Mouse (Mus musculus) R1 (cell line): ENCODE data around the gene Kctd11.

ENCODE experiments used
- DNase-seq: peaks from one replicate; pipeline ENCODE4 v3.0.0-alpha.2; 2018; ENCODE audit warnings: low read depth, low spot score

The Kctd11 gene

GRCm38 (mm10) chr11:69912716-69913530, 31.7 kb upstream of the Kctd11 start:
- peak; percentile 27 for DNase-seq

GRCm38 (mm10) chr11:69911701-69912100, 30.5 kb upstream of the Kctd11 start:
- DNase-seq = no peak

GRCm38 (mm10) chr11:69910781-69911560, 29.8 kb upstream of the Kctd11 start:
- no peak for DNase-seq

GRCm38 (mm10) chr11:69910177-69910576, 29.0 kb upstream of the Kctd11 start:
- no peak for DNase-seq

GRCm38 (mm10) chr11:69909174-69909573, 28.0 kb upstream of the Kctd11 start:
- no peak for DNase-seq

- no peak for DNase-seq
Measured at GRCm38 (mm10) chr11:69908645-69909044, 27.4 kb upstream of the Kctd11 start.

GRCm38 (mm10) chr11:69904311-69904710, 23.1 kb upstream of the Kctd11 start:
- no peak for DNase-seq

- no peak for DNase-seq
Measured at GRCm38 (mm10) chr11:69902972-69903371, 21.8 kb upstream of the Kctd11 start.

- DNase-seq = no peak
Measured at GRCm38 (mm10) chr11:69901993-69902392, 20.8 kb upstream of the Kctd11 start.

- peak; percentile 99 for DNase-seq
Measured at GRCm38 (mm10) chr11:69901406-69901846, 20.2 kb upstream of the Kctd11 start.

- DNase-seq = peak; percentile 99
Measured at GRCm38 (mm10) chr11:69900471-69901405, 19.5 kb upstream of the Kctd11 start, which contains the start of the genes 2810408A11Rik and Neurl4. Gene 2810408A11Rik (minus strand): TSS chr11:69900987. Gene Neurl4 (plus strand): TSS chr11:69901072.

- no peak for DNase-seq
Measured at GRCm38 (mm10) chr11:69899870-69900269, 18.7 kb upstream of the Kctd11 start.

GRCm38 (mm10) chr11:69895291-69895690, 14.1 kb upstream of the Kctd11 start, which contains the start of gene Acap1:
Gene Acap1 (minus strand): TSS chr11:69895539.
- no peak for DNase-seq

- DNase-seq = peak; percentile 49
Measured at GRCm38 (mm10) chr11:69894671-69895070, 13.5 kb upstream of the Kctd11 start.

GRCm38 (mm10) chr11:69891482-69891881, 10.3 kb upstream of the Kctd11 start:
- DNase-seq = no peak

- peak; percentile 81 for DNase-seq
Measured at GRCm38 (mm10) chr11:69886907-69887635, 5.9 kb upstream of the Kctd11 start.

GRCm38 (mm10) chr11:69884663-69885062, 3.5 kb upstream of the Kctd11 start:
- DNase-seq = no peak

- no peak for DNase-seq
Measured at GRCm38 (mm10) chr11:69884240-69884639, 3.0 kb upstream of the Kctd11 start.

- no peak for DNase-seq
Measured at GRCm38 (mm10) chr11:69883527-69884151, 2.4 kb upstream of the Kctd11 start.

- DNase-seq = peak; percentile 78
Measured at GRCm38 (mm10) chr11:69883066-69883465, 1.9 kb upstream of the Kctd11 start.
